Mouse (Mus musculus) heart, adult 2 months (tissue): Measurements from ENCODE around the gene Cntrl. TPM values are rescaled to one million over a fixed set of nuclear protein-coding genes. Genes with fewer than 3 reads are reported as not detected.
A peak's percentile ranks its signal among the peaks of the same experiment; 100 is the strongest.

Experiments used
- DNase-seq, 2 experiments: peaks; one replicate each; pipeline ENCODE4 v3.0.0; 2021
- H3K27ac ChIP-seq: fragments of 200-600 bp; 2 replicates; pipeline ENCODE4 v1.8.1; 2022
- H3K27me3 ChIP-seq: fragments of 200-500 bp; 2 replicates; pipeline ENCODE4 v1.6.1; 2012; ENCODE audit warnings: mild to moderate bottlenecking, low read length, inconsistent platforms, mixed read lengths; ENCODE audit not compliant: control insufficient read depth, insufficient read depth
- H3K36me3 ChIP-seq: fragments of 200-500 bp; 2 replicates; pipeline ENCODE4 v1.6.1; 2012; ENCODE audit warnings: low read length, inconsistent platforms; ENCODE audit not compliant: control insufficient read depth, insufficient read depth
- H3K4me1 ChIP-seq: fragments of 200-500 bp; 2 replicates; pipeline ENCODE4 v1.6.1; 2011; ENCODE audit warnings: low read length; ENCODE audit not compliant: control insufficient read depth, insufficient read depth
- H3K4me3 ChIP-seq: fragments of 200-600 bp; 2 replicates; pipeline ENCODE4 v1.8.1; 2022
- H3K79me2 ChIP-seq: fragments of 200-500 bp; replicated peaks from 2 replicates; pipeline ENCODE4 v1.6.1; 2012; ENCODE audit warnings: mild to moderate bottlenecking, inconsistent platforms, low read length, moderate library complexity, mixed read lengths; ENCODE audit not compliant: control insufficient read depth, insufficient read depth
- H3K9ac ChIP-seq: fragments of 200-500 bp; 2 replicates; pipeline ENCODE4 v1.6.1; 2012; ENCODE audit warnings: low read depth, mild to moderate bottlenecking, control low read depth, inconsistent platforms, low read length, mixed read lengths
- CTCF ChIP-seq: fragments of 200-600 bp; IDR thresholded peaks from 2 replicates; pipeline ENCODE4 v1.8.1; 2022; ENCODE audit warnings: antibody characterized with exemption, mild to moderate bottlenecking, moderate library complexity
- EP300 ChIP-seq: fragments of 200-500 bp; IDR thresholded peaks from 2 replicates; pipeline ENCODE4 v1.6.1; 2011; ENCODE audit warnings: low read depth, low read length, control low read depth; ENCODE audit not compliant: insufficient read depth
- POLR2A ChIP-seq: fragments of 200-500 bp; IDR thresholded peaks from 2 replicates; pipeline ENCODE4 v1.6.1; 2011; ENCODE audit warnings: mild to moderate bottlenecking, low read depth, low read length, control low read depth; ENCODE audit not compliant: insufficient read depth
- WGBS: fragments of 180-500 bp; shearing (Covaris S2); methylation state at CpG from one replicate; pipeline ENCODE4 v1.1.7; 2018; 5-methylcytosine and 5-hydroxymethylcytosine counted together
- intact Hi-C: fragments of 180-260 bp; cut with DNase I; formaldehyde crosslinking; loops from one replicate; pipeline ENCODE4 v1.15.1; 2025
- polyA plus RNA-seq: library from polyadenylated mRNA; depleted of rRNA; stranded (reverse); fragments of >200 nt; gene quantifications from 2 replicates; pipeline ENCODE4 v1.2.3, GENCODE M21; 2012
- total RNA-seq, 2 experiments: library from RNA; stranded (reverse); gene quantifications; 2 replicates each; pipeline ENCODE4 v1.2.3; 2021

Cntrl gene
- total and polyA plus RNA-seq, 3 experiments: 5.0 to 6.5 (median 5.3) TPM

GRCm38 (mm10) chr2:35160206-35160605, 50.9 kb downstream of the Cntrl start:
- Histone ChIP-seq H3K36me3 (peaks cover 10% of the 10 kb centered on the region), H3K79me2 (no peaks in the 10 kb centered on the region), H3K4me1 (peaks cover 4% of the 10 kb centered on the region), H3K27ac (no peak overlapping the region), H3K9ac (no peak overlapping the region), H3K27me3 (no peaks in the 10 kb centered on the region), H3K4me3 (no peak overlapping the region)
- DNase-seq: no peak
- WGBS: 63% methylated on average over 5 of the region's 5 CpGs
- intact Hi-C loops: no loop called here
- TF ChIP-seq CTCF: no peak
- no peak for TF ChIP-seq EP300
- TF ChIP-seq POLR2A: no peak

DNA sequence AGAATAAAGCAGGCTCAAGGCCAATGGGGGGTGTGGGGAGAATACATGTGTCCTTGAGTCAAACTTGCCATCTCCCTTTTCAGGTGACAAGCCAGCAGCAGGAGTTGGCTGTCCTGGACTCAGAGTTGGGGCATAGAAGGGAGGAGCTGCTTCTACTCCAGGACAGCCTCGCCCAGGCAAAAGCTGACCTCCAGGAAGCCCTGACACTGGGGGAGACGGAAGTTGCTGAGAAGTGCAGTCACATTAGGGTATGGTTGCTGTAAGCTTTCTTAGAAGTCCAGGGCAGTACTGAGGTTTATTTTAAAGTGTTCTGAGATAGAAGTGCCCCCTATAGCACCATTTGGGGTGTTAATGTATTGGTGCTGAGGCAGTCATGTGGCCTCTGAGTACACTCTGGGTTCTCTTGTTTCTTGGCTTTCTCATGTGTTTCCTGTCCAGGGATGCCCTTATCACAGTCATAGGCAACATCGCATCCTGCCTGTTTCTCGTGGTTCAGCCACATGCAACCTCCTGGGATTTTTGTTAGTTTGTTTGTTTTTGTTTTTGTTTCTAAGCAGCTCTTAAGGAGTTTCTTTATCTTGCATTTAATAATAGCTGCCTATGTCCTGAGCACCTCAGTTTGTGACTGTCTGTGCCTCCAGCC, 52.7 kb downstream of the Cntrl start:
- Histone ChIP-seq H3K4me1 (peaks cover 4% of the 10 kb centered on the region), H3K27me3 (no peaks in the 10 kb centered on the region), H3K36me3 (peaks cover 10% of the 10 kb centered on the region), H3K79me2 (no peaks in the 10 kb centered on the region), H3K9ac (no peak overlapping the region), H3K4me3 (no peak overlapping the region), H3K27ac (peak overlapping the region; percentile 44)
- DNase-seq: peak in 1 of 2 experiments; percentile 35
- intact Hi-C loops: no loop called here
- TF ChIP-seq POLR2A (no peak), CTCF (no peak), EP300 (no peak)
- 20% methylated on average over 4 of the region's 4 CpGs for WGBS

DNA sequence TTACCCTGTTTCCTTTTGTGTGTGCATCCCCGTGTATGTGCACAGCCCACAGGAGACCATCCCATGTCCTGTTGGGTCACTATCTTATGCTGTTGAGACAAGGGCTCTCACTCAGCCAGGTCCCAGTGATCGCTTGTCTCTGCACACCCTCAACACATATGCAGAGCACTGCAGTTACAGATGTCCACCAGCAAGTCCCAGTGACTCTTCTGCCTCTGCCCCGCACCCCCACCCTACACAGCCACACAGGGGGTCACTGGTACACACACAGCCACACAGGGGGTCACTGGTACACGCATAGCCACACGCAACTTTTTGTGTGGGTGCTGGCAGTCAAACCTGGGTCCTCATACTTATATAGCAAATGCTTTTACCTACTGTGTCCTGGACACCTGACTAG, 54.1 kb downstream of the Cntrl start:
- Histone ChIP-seq H3K79me2 (no peaks in the 10 kb centered on the region), H3K9ac (no peak overlapping the region), H3K27me3 (no peaks in the 10 kb centered on the region), H3K36me3 (peaks cover 10% of the 10 kb centered on the region), H3K27ac (no peak overlapping the region; the same call in 1 of the 2 replicates), H3K4me1 (peaks cover 4% of the 10 kb centered on the region), H3K4me3 (no peak overlapping the region)
- no peak for TF ChIP-seq CTCF
- no peak for TF ChIP-seq POLR2A
- no peak for TF ChIP-seq EP300
- WGBS: 92% methylated on average over 5 of the region's 5 CpGs
- no peak for DNase-seq
- intact Hi-C loops: no loop called here

DNA sequence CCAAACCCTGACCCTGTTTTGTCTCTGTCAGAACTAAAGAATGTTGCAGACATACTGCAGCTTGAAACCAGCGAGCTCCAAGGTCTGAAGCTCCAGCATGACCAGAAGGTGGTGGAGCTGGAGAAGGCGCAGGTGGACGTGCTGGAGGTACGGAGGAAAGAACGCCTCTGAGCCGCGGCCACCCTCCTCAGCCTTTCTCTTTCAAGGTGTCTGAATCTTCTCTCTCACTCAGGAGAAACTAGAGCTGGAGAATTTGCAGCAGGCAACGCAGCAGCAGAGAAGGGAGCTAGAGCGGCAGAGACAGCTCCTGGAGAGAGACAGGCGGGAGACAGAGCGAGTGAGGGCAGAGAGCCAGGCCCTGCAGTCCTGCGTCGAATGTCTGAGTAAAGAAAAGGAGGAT, 56.1 kb downstream of the Cntrl start:
- Histone ChIP-seq H3K36me3 (peaks cover 10% of the 10 kb centered on the region), H3K27me3 (no peaks in the 10 kb centered on the region), H3K4me3 (no peak overlapping the region), H3K79me2 (no peaks in the 10 kb centered on the region), H3K27ac (no peak overlapping the region), H3K9ac (no peak overlapping the region), H3K4me1 (peaks cover 4% of the 10 kb centered on the region)
- DNase-seq: no peak
- TF ChIP-seq POLR2A (no peak), EP300 (no peak), CTCF (no peak)
- intact Hi-C loops: no loop called here
- 92% methylated on average over 13 of the region's 13 CpGs for WGBS

- H3K9ac ChIP-seq: no peak overlapping the region
- intact Hi-C loops: no loop called here
- peaks cover 9% of the 10 kb centered on the region for H3K36me3 ChIP-seq
- no peak for DNase-seq
- H3K4me3 ChIP-seq: no peak overlapping the region
- no peak overlapping the region for H3K27ac ChIP-seq
- no peaks in the 10 kb centered on the region for H3K27me3 ChIP-seq
- WGBS: 85% methylated on average over 5 of the region's 5 CpGs
- no peaks in the 10 kb centered on the region for H3K79me2 ChIP-seq
- peaks cover 2% of the 10 kb centered on the region for H3K4me1 ChIP-seq
- TF ChIP-seq POLR2A (no peak), EP300 (no peak), CTCF (no peak)
Observed at GRCm38 (mm10) chr2:35166816-35167215, 57.5 kb downstream of the Cntrl start.

- H3K36me3 ChIP-seq: no peaks in the 10 kb centered on the region
- DNase-seq: no peak
- intact Hi-C loops: no loop called here
- no peaks in the 10 kb centered on the region for H3K79me2 ChIP-seq
- no peak overlapping the region for H3K9ac ChIP-seq
- H3K27ac ChIP-seq: no peak overlapping the region
- WGBS: 84% methylated on average over 2 of the region's 2 CpGs
- H3K27me3 ChIP-seq: no peaks in the 10 kb centered on the region
- H3K4me1 ChIP-seq: no peaks in the 10 kb centered on the region; the same call in 1 of the 2 replicates
- TF ChIP-seq POLR2A (no peak), EP300 (no peak), CTCF (no peak)
- H3K4me3 ChIP-seq: no peak overlapping the region
Observed at GRCm38 (mm10) chr2:35169452-35169851, 60.2 kb downstream of the Cntrl start.
